Mouse (Mus musculus) splenic B cell, adult 2 months (primary cell): ENCODE results near the gene Insm1.
A peak's percentile ranks its signal among the peaks of the same experiment; 100 is the strongest.

ENCODE experiments used
- DNase-seq: peaks from one replicate; pipeline ENCODE4 v3.0.0-alpha.2; 2011; ENCODE audit warnings: low read depth, low spot score
- H3K27me3 ChIP-seq: 2 replicates; pipeline ENCODE4 v1.6.1; 2012; ENCODE audit warnings: mild to moderate bottlenecking, low read length, moderate library complexity, mixed read lengths; ENCODE audit not compliant: control insufficient read depth, poor library complexity, insufficient read depth, severe bottlenecking
- H3K36me3 ChIP-seq: 2 replicates; pipeline ENCODE4 v1.6.1; 2012; ENCODE audit warnings: mild to moderate bottlenecking, low read length, moderate library complexity, mixed read lengths; ENCODE audit not compliant: control insufficient read depth, poor library complexity, insufficient read depth, severe bottlenecking

Insm1 gene

GRCm38 (mm10) chr2:146221076-146221928 is at the start of gene Insm1:
Insm1 (plus strand) TSS chr2:146221921.
- no peaks in the 10 kb centered on the region for H3K36me3 ChIP-seq
- peaks cover 11% of the 10 kb centered on the region for H3K27me3 ChIP-seq
- DNase-seq, result peak; percentile 54

- no peaks in the 10 kb centered on the region for H3K36me3 ChIP-seq
- DNase-seq, result no peak
- no peaks in the 10 kb centered on the region for H3K27me3 ChIP-seq
These were observed 49.6 kb upstream of the Insm1 start for GRCm38 (mm10) chr2:146172106-146172505.

- no peaks in the 10 kb centered on the region for H3K27me3 ChIP-seq
- no peak for DNase-seq
- no peaks in the 10 kb centered on the region for H3K36me3 ChIP-seq
These were observed 47.5 kb upstream of the Insm1 start for GRCm38 (mm10) chr2:146174173-146174572.

- no peaks in the 10 kb centered on the region for H3K27me3 ChIP-seq
- DNase-seq, result no peak
- H3K36me3 ChIP-seq, result no peaks in the 10 kb centered on the region
These were observed 43.0 kb upstream of the Insm1 start for GRCm38 (mm10) chr2:146178718-146179117.

GRCm38 (mm10) chr2:146183830-146184793 is 37.6 kb upstream of the Insm1 start:
- no peaks in the 10 kb centered on the region for H3K36me3 ChIP-seq
- no peak for DNase-seq
- no peaks in the 10 kb centered on the region for H3K27me3 ChIP-seq

- DNase-seq, result no peak
These were observed 25.6 kb upstream of the Insm1 start for GRCm38 (mm10) chr2:146196126-146196525.

GRCm38 (mm10) chr2:146197947-146198346 is 23.8 kb upstream of the Insm1 start:
- DNase-seq, result peak; percentile 69
- no peaks in the 10 kb centered on the region for H3K27me3 ChIP-seq

More at GRCm38 (mm10) chr2:146196126-146196525, 25.6 kb upstream of the Insm1 start:
- Histone ChIP-seq H3K27me3 (no peaks in the 10 kb centered on the region), H3K36me3 (no peaks in the 10 kb centered on the region)

GRCm38 (mm10) chr2:146210968-146211367 is 10.8 kb upstream of the Insm1 start:
- no peaks in the 10 kb centered on the region; the same call in 1 of the 2 replicates for H3K27me3 ChIP-seq
- DNase-seq, result no peak
- no peaks in the 10 kb centered on the region for H3K36me3 ChIP-seq

More at GRCm38 (mm10) chr2:146197947-146198346, 23.8 kb upstream of the Insm1 start:
- H3K36me3 ChIP-seq, result no peaks in the 10 kb centered on the region

GRCm38 (mm10) chr2:146214715-146215114 is 7.0 kb upstream of the Insm1 start:
- Histone ChIP-seq H3K27me3 (peaks cover 2% of the 10 kb centered on the region), H3K36me3 (no peaks in the 10 kb centered on the region)
- peak; percentile 80 for DNase-seq

- no peaks in the 10 kb centered on the region for H3K36me3 ChIP-seq
- peak; percentile 52 for DNase-seq
- peaks cover 8% of the 10 kb centered on the region for H3K27me3 ChIP-seq
These were observed 5.3 kb upstream of the Insm1 start for GRCm38 (mm10) chr2:146216111-146217064.

GRCm38 (mm10) chr2:146217227-146217980 is 4.3 kb upstream of the Insm1 start:
- H3K36me3 ChIP-seq, result no peaks in the 10 kb centered on the region
- peaks cover 11% of the 10 kb centered on the region for H3K27me3 ChIP-seq
- peak; percentile 45 for DNase-seq

- DNase-seq, result no peak
- H3K27me3 ChIP-seq, result peaks cover 11% of the 10 kb centered on the region
- H3K36me3 ChIP-seq, result no peaks in the 10 kb centered on the region
These were observed 3.5 kb upstream of the Insm1 start for GRCm38 (mm10) chr2:146218161-146218691.

- H3K36me3 ChIP-seq, result no peaks in the 10 kb centered on the region
- peak; percentile 23 for DNase-seq
- peaks cover 11% of the 10 kb centered on the region for H3K27me3 ChIP-seq
These were observed 2.7 kb upstream of the Insm1 start for GRCm38 (mm10) chr2:146218881-146219535.
